Mouse (Mus musculus): ENCODE measurements around the gene Espl1.
A peak's percentile ranks its signal among the peaks of the same experiment; 100 is the strongest.

The Espl1 gene

DNA sequence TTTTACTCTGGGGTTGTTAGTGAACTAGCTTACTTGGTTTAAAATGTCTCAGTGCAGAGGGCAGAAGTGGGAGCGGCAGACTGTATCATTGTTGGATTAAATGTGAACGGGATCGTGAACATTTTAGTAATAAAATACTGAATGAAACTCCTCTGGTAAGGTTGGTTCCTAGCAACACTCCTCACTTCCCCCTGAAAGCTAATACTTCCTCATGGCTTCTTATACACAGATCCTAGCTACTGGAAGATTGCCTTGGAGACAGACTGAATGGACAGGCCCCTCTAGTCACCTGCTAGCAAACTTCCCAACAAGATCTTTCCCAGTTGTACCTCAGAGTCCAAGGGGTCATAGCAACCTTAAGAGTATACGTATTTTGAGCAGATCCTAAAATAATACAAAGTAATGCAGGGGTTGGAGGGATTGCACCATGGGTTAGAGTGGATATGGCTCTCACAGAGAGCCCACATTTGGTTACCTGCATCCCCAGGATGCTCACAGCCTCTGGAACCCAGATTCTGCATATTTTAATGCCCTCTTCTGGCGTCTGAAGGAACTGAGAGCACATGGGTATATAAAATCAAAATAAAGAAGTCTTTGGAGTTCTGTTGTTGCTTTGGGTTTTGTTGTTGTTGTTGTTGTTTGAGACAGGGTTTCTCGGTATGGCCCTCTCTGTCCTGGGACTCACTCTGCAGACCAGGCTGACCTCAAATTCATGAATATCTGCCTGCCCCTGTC is 21.9 kb upstream of the Espl1 start:
- no peak for DNase-seq (ENCODE audit: low spot score)

DNA sequence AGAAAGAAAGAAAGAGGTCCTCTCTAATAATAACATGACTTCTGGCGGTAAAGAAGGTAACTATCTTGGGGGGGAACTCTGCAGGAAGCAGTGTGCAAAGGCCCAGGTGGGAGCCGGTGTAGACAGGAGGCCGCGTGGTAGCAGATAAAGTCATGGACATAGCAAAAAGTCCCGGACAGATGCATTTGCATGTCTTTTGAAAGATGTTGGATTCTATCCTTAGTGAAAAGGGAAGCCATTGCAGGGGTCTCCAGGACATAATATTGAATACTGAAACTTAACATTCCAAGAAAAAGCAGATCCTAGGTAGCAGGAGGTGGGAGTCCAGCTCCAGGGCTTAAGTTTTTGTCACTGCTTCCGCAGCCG is 17.4 kb upstream of the Espl1 start:
- DNase-seq (ENCODE audit: low spot score), result no peak

DNA sequence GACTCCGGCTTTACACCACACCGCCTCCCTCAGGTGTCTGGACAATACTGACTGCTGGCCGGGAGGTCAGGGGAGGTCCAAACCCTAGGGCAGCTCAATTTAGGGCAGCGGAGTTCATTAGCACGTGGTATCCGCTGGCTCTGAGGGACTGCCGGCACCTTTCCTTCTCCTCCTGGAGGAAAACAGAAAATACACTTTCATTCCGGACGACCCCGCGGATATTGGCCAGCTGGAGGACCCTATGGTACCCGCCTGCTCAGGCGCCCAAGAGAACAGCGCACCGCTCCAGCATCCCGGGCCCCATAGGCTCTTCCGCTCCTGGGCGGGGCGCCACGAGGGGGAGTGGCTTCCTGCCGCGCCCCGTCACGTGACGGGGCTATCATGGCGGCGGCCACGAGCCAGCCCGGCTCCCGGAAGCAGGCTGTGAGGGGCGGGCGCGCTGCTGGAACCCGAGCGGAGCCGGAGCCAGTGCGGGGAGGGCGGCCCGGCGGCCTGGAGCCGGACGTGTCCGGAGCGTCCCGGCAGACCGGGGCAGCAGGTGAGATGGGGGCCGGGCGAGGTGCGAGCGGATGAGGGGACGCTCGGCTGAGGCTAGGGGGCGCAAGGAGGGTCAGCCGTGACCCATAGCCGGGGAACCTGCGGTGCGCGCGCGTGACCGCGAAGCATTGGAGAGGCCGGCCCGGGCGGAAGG is 16.8 kb upstream of the Espl1 start, which contains the start of gene Mfsd5:
TSS of gene Mfsd5 (plus strand) at position 363 of the 691 bp plus-strand sequence.
- peak; percentile 52 for DNase-seq (ENCODE audit: low spot score)

DNA sequence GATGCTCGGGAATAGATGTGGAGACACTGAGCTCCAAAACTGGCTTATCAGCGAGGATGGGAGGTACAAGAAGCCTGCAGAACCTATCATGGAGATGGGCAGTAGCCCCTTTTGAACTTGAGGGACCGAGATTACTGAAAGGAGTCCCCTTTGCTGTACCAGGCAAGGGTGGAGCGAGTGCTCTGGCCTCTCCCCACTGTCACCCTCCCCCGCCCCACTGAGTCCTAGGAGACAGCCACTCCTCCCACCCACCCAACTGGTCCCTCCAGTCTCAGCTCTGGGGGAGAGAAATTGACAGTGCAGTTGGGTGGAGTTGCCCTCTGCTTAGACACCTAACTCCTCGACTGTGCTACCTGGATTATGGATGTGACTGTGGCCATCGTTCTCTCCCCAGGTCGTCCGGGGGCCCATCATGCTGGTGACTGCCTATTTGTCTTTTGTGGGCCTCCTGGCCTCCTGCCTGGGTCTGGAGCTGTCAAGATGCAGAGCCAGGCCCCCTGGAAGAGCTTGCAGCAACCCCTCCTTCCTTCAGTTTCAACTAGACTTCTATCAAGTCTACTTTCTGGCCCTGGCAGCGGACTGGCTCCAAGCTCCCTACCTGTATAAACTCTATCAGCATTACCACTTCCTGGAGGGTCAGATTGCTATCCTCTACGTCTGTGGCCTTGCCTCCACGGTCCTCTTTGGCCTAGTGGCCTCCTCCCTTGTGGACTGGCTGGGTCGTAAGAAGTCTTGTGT is 16.1 kb upstream of the Espl1 start:
- DNase-seq (ENCODE audit: low spot score), result no peak

DNA sequence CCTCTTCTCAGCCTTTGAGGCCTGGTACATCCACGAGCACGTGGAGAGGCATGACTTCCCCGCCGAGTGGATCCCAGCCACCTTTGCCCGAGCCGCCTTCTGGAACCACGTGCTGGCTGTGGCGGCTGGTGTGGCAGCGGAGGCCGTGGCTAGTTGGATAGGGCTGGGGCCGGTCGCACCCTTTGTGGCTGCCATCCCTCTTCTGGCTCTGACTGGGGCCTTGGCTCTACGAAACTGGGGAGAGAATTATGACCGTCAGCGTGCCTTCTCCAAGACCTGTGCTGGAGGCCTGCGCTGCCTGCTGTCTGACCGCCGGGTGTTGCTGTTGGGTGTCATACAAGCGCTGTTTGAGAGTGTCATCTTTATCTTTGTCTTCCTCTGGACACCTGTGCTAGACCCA is 15.4 kb upstream of the Espl1 start:
- DNase-seq (ENCODE audit: low spot score), result no peak

DNA sequence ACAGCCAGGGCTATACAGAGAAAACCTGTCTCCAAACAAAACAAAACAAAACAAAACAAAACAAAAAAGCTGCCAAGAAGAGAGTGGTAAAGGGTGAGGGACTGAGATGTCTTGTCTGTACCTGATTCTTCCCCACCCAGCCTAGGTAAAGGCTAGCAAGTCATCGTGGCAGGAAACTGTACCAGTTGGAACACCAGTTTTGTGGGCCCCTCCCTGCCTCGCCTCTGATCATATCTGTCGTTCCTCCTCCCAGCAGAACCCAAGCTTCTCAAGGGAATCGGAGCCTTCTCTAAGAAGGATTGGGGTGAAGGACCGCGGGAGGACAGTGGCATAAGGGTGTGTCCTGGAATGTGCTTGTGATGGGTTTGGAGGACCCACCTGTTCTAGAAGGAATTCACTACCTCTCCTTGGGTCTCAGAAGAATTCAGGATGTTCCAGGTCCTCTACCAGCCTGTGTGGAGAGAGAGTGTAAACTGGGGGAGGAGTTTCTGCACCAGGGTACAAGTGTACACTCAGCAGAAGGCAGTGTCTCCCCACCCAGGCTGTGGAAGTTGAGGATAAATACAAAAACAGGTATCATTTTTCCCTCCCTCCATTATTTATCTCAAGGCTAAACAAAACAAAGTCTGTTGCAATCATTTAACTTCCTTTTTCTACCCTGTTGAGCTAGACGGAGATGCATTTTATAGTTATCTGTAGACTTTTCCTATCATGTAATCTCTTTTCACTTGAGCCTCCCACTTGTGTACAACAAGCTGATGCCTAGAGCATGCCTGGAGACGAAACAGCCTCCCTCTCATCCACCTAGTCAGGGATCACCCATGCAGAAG is 13.4 kb upstream of the Espl1 start:
- no peak for DNase-seq (ENCODE audit: low spot score)

DNA sequence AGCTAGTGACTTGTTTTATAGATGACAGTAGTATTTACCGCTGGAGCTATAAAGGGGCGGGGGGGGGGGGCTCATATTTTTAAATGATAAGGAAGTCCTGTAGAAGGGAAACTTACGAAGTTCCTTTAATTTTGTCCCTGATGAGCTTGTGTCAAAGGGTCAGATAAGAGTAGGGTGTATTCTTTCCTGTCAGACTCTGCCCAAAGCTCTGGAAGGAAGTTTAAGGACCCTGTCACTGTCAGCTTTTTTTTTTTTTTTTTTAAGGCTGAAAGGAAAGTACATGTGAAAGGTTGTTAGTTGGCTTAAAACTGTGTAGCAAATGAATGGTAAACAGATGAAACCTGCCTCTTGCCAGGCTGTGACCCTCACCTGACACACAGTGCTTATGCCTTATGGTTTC is 12.4 kb upstream of the Espl1 start:
- DNase-seq (ENCODE audit: low spot score), result no peak

DNA sequence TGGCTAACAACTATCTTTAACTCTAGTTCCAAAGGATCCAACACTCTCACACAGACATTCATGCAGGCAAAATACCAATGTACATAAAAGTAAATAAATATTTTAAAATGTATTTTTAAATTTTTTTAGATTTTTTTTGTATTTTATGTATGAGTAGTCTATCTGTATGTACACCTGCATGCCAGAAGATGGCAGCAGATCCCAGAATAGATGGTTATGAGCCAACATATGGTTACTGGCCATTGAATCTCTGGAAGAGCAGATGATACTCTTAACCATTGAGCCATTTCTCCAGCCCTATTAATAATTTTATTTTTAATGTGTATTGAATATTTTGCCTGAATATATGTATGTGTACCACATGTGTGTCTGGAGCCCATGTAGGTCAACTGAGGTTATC is 8.7 kb upstream of the Espl1 start:
- no peak for DNase-seq (ENCODE audit: low spot score)

DNA sequence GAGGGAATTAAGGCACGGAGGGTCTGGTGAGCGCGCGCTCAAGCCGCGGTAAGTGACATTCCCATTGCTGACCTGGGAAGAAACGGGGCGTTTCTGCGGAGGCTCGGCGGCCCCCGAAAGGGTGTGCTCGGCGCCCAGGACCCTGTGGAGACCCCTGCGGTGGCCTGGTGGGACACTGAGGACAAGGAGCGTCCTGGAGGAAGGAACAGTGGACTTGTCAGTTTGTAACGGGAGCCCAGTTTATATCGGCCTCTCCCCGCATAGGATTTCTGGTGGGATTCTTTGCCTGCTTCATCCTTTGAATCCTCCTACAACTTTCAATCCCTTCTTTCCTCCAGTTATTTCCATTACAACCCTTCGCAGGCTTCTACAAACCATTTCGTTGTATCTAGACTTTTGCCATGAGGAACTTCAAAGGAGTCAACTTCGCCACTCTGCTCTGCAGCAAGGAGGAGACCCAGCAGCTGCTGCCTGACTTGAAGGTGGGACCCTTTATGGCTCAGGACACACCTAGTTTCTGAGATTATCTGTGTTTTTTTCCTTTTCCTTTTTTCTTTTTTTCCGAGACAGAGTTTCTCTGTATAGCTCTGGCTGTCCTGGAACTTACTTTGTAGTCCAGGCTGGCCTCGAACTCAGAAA is 421 bp downstream of the Espl1 start:
- DNase-seq (ENCODE audit: low spot score), result no peak

DNA sequence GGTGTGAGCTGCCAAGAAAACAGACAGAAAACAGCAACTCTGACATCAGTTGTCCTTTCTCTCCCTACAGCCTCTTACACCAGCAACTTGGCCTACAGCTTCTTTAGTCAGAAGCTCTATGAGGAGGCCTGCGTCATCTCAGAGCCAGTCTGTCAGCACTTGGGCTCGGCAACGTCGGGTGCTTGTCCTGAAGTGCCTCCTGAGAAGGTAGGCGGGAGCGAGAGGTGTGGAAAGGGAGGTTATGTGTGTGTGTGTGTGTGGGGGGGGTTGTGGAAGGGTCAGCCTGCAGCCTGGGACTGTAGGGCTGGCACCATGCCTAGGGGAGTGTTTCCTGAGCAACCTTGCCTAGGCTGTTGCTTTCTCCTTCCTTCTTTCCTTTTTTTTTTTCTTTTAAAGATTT is 6.5 kb downstream of the Espl1 start:
- no peak for DNase-seq (ENCODE audit: low spot score)

DNA sequence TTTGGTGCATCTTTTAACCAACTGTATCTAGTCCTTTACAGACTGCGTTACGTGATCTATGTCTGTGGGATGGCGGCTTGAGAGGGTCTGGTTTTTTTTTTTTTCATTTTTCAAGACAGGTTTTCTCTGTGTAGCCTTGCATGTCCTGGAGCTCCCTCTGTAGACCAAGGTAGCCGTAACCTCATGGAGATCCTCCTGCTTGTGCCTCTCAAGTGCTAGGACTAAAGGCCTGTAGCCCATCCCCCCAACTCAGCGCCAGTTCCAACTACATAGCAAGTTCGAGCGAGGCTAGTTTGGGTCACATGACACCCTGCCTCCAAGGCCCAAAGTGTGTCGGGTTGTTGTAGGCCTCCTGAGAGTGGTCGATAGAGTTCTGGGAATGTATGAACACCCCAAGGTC is 12.7 kb downstream of the Espl1 start:
- DNase-seq (ENCODE audit: low spot score), result no peak

DNA sequence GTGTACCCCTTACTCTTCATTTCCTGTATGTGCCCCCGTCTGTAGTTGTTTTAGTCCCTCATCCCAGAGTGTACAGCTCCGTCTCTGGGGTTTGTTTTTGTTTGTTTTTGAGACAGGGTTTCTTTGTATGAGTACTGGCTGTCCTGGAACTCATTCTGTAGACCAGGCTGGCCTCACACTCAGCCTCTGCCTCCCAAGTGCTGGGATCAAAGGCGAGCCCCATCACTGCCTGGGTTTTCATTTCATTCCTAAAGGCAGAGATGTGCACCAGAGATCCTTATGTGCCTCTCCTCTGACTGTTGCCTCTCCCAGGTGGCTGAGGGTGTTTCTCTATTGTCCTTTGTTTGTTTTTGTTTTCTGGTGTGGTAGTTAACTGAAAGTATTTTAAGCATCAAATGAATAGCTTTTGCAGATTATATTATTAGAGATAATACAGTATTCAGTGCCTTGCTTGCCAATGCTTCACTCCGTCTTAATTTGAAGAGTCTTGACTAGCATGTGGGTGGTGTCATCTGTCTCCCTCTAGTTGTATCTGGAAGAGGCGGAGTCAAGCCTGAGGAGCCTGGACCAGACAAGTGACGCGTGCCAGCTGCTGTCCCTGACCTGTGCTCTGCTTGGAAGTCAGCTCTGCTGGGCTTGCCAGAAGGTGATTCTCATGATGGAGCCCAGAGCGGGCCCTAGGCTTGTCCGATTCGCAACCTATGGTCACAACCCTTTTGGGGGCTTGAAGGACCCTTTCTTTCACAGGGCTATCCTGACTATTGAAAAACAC is 14.2 kb downstream of the Espl1 start:
- no peak for DNase-seq (ENCODE audit: low spot score)

DNA sequence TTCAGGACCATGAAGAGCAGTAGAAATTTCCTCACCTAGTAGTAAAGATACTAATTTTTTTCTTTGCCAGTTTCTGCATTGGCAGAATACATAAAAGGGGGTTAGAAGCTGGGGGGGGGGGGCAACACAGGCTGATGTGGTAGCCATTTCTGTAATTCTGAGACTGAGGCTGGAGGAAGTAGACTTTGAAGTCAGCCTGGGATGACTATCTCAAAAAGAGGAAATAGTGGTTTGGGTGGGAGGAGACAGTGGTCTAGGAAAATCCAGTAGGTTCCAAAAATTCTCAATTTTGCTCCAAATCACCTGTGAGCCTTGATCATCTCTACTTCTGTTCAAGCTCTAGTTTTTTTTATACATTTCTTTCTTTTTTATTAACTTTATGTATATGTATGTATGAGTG is 15.4 kb downstream of the Espl1 start:
- DNase-seq (ENCODE audit: low spot score), result no peak

DNA sequence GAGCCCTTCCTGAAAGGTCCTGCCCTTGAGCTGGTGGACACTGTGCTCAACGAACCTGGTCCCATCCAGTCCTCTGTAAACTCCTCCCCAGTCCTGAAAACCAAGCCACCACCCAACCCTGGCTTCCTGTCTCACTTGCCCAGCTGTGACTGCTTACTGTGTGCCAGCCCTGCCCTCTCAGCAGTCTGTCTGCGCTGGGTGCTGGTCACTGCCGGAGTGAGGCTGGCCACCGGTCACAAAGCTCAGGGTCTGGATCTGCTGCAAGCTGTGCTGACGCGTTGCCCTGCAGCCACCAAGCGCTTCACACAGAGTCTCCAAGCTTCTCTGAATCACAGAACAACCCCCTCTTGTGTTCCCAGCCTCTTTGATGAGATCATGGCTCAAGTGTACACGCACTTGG is 19.2 kb downstream of the Espl1 start:
- DNase-seq (ENCODE audit: low spot score), result no peak

DNA sequence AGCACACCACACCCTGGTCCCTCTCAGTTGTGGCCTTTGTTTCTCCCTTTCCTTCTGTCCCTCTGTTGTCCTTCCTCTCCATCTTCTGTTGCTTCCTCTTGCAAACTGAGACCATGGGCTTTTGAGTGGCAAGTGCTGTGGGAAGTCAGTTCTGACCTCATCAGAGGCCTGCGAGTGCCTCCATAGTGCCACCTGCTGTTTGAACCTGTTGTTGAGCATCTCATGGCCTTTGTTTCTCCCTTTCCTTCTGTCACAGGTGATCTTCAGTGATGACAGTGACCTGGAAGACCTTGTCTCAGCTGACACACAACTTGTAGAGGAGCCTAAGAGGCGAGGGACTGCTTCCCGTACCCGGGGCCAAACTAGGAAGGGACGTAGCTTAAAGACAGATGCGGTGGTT is 20.2 kb downstream of the Espl1 start:
- no peak for DNase-seq (ENCODE audit: low spot score)

DNA sequence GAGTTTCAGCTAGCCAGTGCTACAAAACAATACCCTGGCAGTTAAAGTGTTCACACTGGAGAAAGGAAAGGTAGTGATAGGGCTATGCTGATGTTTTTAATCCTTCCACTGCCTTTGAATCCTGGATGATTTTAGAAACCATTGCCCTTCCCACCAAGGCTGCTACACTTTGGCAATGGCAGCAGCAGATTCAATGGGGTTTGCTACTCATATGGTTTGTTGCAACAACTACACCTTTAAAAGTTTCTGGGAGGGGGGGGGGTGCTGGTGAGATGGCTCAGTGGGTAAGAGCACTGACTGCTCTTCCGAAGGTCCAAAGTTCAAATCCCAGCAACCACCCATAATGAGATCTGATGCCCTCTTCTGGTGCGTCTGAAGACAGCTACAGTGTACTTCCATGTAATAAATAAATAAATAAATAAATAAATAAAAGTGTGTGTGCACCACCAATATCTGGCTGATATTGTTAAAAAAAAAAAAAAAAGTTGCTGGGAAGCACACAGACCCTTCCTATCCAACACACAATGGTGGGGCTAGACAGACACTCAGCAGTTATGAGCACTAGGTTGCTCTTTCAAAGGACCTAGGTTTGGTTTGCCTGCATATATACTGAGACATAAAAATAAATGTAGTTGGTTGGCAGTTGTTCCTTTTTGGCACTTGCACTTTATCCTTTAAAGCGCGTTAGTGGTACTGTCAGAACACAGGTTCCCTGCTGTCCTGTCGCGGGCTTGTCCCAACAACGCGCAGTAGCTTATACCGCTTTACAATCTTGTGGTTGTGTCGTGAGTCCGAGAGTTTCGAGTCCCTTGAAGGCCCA is 28.8 kb downstream of the Espl1 start:
- no peak for DNase-seq (ENCODE audit: low spot score)

DNA sequence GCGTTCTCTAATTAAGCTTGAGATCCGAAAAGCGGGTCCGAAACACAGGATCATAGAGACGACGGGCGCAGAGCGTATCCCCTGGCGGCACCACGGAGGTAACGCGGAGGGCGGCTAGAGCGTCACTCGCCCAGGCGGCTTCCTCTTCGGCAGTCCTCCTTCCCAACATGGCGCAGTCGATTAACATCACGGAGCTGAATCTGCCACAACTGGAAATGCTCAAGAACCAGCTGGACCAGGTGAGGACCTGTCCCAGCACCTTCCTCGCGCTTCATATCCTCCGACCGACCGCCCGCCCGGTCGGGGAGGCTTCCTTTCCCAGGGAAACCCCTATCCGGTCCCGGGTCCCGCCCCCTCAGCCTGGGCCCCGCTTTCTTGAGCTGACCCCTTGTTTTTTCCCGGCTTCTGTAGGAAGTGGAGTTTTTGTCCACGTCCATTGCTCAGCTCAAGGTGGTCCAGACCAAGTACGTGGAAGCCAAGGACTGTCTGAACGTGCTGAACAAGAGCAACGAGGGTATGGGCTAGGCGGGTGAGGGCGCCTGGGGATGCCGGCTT is 30.0 kb downstream of the Espl1 start, which contains the start of gene Pfdn5:
TSS of gene Pfdn5 (plus strand) at position 95 of the 555 bp plus-strand sequence.
- peak; percentile 44 for DNase-seq (ENCODE audit: low spot score)

DNA sequence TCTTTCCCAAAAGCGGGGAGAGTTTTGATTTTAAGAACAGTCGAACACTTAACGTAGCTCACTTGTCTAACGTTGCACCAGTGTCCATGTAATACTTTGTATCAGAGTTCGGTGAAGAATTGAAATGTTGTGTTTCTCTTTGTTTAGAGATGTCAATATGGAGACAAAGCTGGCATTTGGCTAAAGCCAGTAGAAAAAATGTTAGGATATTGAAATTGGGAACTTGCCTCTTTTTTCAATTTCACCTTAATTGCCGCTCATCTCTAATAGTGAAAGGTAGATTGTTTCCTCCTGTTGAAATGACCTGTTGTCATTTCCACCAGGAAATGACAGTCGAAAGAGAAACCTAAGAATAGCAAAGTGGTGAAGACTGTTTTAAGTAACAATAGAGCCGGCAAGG is 30.8 kb downstream of the Espl1 start:
- no peak for DNase-seq (ENCODE audit: low spot score)

DNA sequence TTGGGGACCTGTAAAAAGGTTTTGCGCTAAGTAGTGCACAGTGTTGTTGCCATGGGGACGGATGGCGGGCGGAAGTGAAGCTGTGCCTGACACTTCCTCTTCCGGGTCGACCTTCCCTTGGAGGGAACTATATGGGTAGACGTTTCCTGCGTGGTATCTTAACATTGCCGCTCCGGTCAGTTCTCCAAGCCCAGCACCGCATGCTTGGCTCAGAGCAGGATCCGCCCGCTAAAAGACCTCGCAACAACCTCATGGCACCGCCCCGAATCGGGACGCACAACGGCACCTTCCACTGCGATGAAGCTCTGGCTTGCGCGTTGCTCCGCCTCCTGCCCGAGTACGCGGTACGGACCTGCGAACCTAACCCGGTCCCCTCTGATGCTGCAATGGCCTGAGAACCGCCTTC is 35.5 kb downstream of the Espl1 start, which contains the start of gene Myg1:
TSS of gene Myg1 (plus strand) at position 100 of the 406 bp plus-strand sequence.
- peak; percentile 43 for DNase-seq (ENCODE audit: low spot score)

DNA sequence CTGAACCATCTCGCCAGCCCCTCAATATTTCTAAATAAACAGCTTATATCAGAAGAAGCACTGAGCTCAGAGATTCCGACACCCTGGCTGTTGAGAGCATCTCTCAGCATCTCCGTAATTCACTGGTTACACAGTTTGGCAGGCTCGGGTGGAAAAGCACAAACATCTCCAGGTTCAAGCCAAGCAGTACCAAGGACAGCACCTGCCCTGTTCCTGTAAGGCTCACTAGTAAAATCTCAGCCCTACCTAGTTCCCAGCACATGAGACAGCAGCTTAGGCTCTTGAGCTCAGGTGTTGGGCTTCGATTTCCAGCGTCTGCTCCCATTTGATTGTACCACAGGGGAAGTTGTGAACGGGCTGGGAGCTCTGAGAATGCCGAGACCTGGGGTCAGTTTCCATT is 39.2 kb downstream of the Espl1 start:
- DNase-seq (ENCODE audit: low spot score), result no peak
